Mouse (Mus musculus) spleen, postnatal 36 days (tissue): ENCODE measurements around the gene Ttll5.

Experiments
- DNase-seq, 2 experiments: peaks; one replicate each; pipeline ENCODE4 v3.0.0; 2022; ENCODE audit warnings: low spot score in 2 of 2, mixed read lengths in 1 of 2

Ttll5 gene

DNA sequence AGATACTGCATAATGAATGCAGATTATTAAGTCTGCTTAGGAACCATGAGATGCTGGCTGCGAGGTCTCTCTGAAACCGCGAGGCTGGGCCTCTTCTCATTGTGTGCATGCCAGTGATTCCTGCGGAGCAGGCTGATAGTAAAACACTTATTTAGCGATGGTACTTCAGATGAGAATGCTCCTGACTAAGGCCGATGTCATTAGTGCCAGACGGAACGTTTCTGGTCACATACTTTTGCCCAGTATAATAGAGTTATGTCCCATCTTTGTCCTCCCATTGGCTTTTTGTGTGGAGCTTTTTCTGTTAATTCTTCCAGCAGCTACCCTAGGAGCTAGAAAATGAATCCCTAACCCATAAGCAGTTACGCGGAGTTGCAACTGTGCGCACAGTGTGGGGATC is 273.3 kb downstream of the Ttll5 start:
- DNase-seq: no peak

DNA sequence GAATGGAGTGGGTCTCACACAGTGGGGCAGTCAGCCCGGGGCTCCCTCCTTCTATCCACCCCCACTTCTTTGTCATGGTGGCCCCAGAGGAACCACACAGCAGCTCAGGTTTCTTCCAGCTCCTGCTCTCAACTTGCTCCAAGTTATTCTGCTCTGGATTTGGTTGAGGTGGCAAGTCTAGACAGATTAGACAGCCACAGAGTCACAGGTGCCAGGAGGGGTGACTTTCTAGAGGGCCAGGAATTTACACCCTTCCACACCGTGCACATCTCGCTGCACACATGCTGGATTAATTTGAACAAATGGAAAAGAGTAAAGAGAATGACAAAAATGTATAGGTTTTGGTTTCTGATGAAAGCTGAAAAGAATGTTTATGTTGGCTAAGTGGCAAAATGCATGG is 276.3 kb downstream of the Ttll5 start:
- no peak for DNase-seq

DNA sequence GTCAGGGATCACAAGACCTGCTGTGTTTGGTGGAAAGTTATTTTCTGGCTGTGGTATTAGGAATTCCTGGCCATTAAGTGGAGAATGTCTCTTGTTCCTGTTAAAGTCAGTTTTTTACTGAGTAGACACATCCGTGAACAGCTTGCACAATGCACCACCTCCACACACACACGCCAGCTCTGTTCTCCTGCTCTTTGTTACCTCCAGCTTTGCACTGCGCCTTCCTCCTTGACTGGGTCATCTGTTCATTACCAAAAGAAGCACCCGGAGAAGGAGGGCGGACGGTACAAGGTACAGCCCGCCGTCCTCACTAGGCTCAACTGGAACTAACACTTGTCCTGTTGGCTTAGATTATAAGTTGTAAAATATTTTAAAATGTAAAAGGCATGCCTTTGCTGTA is 278.2 kb downstream of the Ttll5 start:
- DNase-seq: no peak

DNA sequence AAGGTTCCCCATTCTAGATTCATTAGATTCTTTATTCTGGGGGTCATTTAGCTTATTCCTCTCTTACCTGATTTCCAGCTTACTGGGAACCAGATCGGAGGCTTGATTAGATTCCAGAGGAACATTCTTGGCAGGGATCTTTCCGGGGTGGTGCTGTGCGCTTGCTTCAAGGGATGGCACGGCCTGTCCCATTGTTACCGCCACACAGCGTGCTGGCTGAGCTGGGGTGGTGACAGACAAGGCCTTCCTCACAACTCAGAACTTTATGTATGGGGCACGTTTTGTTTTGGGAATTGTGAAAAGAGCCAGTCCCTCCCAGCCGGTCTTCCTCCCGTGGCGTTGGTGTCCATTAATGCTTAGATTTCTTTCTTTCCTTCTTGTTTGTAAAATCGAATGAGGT is 278.9 kb downstream of the Ttll5 start:
- no peak for DNase-seq

DNA sequence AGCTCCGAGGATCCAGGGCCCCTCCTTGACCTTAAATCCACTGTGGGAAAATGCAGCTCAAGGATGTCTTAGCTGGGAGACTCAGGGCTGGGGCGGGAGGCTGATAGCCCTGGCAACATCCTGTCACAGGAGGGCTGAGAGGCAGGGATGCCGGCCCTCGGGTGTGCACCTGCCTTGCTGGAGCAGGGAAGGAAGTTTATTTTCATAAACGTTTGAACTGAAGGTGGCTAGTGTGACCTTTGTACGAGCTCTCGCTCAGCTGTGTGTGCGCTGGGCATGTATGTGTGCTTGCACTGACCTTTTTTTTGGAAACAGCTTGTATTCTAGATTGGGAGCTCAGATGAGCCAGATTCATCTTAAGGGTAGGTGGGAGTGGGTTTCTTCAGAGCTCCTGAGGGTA is 279.4 kb downstream of the Ttll5 start:
- DNase-seq: no peak

DNA sequence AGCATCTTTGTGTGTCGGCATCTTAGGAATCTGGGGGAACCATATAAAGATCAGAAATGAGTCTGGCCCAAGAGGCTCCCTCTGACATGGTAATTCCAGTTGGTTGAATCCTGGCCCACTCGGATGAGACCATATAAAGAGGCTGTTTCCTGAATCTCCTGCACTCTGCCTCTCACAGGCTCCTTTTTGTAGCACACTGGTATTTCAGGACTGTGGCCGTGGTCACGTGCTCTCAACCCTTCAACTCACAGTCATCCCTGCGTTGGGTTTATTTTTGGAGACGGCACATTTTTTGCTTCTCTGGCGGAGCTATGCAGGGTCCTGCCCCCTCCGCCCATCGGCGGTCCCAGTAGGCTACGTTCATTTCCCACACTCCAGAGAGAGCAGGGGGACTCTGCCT is 279.8 kb downstream of the Ttll5 start:
- DNase-seq: no peak

DNA sequence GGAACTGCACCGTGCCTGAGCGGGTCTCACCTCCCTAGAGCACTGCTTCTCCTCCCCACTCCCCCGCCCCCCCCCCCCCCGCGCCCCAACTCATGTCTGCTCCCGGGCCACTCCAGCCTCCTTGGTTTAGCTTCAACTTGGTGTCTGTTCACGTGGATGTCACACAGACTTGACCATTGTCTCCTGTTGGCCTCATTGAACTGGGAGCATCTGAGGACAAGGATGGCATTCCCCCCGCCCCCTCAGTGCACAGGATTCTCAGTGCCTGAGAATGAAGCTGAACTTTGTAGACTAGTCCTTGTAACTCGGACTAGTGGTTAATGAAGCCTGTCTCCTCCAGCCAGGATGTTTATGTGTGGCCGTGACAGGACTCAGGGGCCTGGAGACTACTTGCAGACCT is 281.1 kb downstream of the Ttll5 start:
- no peak for DNase-seq

DNA sequence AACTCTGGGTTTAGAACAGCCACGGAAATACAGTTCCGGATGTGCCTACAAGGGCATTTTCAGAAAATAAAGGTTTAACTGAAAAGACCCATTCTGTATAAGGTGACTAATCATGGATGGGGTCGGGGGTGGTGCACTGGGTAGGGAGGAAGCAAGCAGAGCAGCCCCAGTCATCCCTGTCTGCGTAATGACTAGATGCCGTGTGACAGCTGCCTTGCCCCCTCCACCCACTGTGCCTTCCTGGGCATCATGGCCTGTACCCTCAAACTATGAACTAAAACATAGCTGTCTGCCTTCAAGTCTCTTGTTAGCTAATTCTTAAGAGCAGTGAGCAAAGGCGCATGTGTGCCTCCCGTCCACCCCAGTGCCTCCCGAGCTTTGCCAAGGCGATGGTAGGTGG is 281.6 kb downstream of the Ttll5 start:
- DNase-seq: no peak

DNA sequence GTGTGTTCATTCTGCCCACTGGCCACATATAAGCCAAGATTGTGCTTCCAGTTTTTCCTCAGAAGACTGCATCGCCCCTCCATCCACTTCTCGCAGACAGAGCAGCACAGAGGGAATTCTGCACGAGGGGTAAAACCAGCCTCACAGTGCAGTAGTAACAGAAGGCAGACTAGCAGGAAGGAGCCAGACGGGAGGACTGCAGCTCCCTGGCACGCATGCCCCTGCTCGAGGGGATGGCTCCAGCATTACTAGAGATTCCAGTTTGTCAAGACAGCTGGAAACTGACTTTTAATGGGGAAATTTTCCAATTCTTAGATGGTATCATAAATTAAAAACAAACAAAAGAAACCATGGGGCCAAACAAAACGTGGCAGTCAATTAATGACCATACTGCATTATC is 283.2 kb downstream of the Ttll5 start:
- DNase-seq: no peak

DNA sequence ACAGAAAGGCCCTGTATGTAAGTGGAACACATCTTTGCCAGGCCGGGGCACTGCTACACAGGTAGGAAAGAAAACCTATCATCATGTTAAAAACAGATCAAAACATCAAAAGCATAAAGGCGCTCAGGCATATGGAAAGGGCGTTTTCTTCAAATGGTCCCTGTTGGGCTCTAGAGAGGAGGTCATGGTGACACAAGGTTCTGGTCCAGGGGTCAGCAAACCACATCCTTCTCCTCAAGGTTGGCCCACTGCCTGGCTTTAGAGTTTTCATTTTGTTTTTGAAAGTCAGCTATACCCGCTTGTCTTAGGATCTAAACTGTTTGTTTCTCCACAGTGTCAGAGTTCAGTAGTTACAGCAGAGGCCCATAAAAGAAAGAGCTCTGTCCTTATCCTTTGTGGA is 285.1 kb downstream of the Ttll5 start:
- peak; percentile 55 to 58 for DNase-seq

DNA sequence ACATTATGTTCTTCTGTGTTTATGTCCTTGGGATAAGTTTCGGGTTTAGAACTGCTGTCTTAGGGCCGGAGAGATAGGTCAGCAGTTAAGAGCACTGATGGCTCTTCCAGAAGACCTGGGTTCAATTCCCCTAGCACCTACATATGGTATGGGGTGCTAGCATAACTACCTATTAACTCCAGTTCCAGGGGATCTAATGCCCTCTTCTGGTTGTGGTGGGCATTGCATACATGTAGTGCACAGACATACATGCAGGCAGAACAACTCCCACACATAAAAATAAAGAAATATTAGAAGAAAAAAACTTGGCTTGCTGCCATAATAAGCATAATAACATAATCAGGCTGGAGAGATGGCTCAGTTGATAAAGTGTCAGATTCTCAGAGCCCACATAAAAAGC is 286.2 kb downstream of the Ttll5 start:
- peak in 1 of 2 experiments; percentile 22 for DNase-seq
